Mouse (Mus musculus) small intestine, adult 2 months (tissue): ENCODE measurements around the gene Wnt10b.

Experiments used
- CTCF ChIP-seq: fragments of 200-500 bp; IDR thresholded peaks from 2 replicates; pipeline ENCODE4 v1.5.1; 2012; ENCODE audit warnings: low read depth, mild to moderate bottlenecking, control low read depth, inconsistent platforms, low read length, moderate library complexity, mixed read lengths; ENCODE audit not compliant: insufficient replicate concordance, insufficient read length; ENCODE audit errors: extremely low read depth
- POLR2A ChIP-seq: fragments of 200-500 bp; IDR thresholded peaks from 2 replicates; pipeline ENCODE4 v1.6.1; 2012; ENCODE audit warnings: low read depth, mild to moderate bottlenecking, control low read depth, inconsistent platforms, low read length, moderate library complexity

DNA sequence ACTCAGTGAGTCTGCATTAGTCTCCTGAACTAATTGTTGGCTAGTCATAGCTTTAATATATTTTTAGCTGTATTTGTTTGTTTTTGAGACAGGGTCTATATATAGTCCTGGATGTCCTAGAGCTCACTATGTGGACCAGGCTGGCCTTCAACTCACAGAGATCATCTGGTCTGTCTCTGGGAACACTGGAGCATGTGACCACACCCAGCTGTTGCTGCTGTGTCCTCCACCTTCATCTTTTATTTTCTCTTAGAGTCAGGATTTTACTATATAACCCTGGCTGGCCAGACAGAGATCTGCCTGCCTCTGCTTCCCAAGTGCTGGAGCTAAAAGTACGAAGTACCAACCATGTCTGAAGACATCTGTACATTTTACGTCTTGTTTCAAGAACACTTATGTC, 28.9 kb downstream of the Wnt10b start:
- TF ChIP-seq CTCF = no peak
- no peak for TF ChIP-seq POLR2A
